Mouse (Mus musculus) left cerebral cortex, adult 8-10 months (tissue): Measurements from ENCODE around the gene Hmcn2. TPM values are rescaled to one million over a fixed set of nuclear protein-coding genes. Genes with fewer than 3 reads are reported as not detected.

Experiments used
- DNase-seq, 2 experiments: peaks; one replicate each; pipeline ENCODE4 v3.0.0; 2022; ENCODE audit warnings: low spot score in 2 of 2
- total RNA-seq, 4 experiments: library from RNA; stranded (reverse); gene quantifications; 2 replicates each; pipeline ENCODE4 v1.2.4; 2022

Hmcn2 gene
- total RNA-seq, 4 experiments from 2014 or later = 0.28 to 1.1 (median 0.42) TPM

DNA sequence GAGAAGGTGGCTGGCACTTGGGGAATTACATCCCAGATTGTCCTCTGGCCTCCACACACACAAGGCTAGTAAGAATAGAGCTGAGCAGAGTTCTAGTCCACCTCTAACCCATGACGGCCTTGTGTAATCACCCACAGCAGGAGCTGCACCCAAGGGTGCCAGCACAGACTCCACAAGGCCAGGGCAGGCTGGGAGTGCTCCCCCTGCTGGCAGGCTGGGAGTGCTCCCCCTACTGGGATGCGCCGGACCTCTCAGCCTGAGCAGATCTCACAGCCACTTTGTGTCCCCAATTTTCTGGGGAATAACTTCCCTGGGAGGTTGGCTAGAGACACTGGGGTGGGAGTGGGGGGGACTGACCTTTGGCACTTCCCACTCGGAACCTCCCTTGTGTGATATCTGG lies 68.7 kb downstream of the Hmcn2 start:
- no peak for DNase-seq

DNA sequence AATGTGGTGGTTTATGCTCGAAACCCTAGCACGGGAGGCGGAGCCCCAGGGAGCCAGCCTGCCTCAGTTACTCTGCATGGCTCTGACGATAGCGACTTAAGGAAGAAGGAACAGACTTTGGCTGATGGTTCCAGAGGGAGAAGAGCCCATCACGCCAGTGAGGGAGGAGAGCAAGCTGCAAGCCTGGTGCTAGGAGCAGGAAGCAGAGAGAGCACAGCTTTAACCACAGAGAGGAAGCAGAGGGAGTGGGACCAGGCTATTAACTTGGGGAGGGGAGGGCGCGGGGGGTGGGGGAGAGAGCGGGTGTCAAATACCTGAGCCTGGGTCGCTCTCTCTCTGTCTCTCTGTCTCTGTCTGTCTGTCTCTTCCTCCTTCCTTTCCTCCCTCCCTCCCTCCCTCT lies 102.8 kb downstream of the Hmcn2 start:
- no peak for DNase-seq

DNA sequence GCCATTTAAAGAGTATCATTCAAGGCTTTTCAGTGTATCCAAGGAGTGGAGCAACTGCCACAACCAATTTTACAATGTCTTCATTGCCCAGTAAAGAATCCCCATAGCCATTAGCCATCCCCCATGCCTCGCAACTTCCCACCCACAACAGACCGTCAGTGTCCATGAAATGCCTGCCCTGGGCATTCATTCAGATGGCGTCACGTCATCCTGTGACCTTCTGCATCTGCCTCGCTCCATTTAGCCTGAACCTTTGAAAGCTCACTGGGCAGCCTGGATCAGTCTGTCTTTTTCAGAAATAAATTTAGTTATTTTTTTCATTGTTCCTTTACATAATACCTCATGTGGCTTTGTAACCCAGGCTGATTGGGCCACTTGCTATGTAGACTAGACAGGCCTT lies 103.8 kb downstream of the Hmcn2 start:
- no peak for DNase-seq

DNA sequence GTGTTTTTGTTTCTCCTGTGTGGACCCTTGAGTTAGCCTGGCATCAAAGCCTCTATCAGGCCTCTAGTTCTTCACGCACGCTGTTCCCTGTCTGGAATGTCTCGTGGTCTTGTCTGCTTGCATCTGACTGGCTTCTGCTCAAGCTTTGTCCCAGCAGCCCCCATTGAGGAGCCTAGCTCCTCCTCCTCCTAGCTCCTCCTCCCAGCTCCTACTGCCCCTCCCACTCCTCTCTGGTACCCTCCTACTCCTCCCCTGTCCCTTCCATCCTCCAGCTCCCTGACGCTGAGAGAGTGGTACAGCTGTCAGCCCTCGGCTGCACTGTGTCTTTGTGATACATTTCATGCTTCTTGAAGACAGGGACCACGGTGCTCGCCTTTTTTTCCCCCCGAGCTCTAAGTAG lies 104.4 kb downstream of the Hmcn2 start:
- DNase-seq = no peak

DNA sequence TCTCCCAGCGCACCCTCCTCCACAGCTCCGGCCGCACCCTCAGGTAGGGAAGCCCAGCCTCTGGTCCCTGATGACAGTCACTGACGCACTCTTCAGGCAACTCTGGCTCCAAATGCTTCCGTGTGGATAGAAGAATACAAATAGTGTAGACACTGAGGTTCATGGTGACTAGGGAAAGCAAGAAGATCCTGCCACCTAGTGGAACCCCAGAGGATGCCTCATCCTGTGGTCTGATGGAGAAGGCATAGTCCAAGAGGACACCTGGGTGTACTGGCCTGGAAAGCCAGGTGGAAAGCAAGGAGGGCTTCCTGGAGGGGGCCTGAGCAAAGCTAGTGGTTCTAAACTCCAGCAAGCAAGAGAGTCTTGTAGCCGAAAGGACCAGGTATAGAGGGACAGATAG lies 106.7 kb downstream of the Hmcn2 start:
- DNase-seq = no peak

DNA sequence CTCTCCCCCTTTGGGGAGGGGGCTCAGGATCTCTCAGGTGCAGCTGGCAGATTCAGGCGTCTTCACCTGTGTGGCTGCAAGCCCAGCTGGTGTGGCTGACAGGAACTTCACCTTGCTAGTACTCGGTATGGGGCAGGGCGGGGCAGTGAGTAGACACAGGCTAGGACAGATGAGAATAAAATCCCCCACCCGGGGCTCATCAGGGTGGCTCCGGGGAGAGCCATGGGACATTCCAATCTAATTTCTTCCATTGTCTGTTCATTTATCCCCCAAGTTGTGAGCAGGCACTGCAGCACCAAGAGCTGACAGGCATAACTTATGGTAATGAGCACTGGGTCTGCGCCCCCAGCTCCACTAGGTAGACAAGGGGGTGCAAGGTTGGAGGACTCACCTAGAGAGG lies 108.4 kb downstream of the Hmcn2 start:
- no peak for DNase-seq

DNA sequence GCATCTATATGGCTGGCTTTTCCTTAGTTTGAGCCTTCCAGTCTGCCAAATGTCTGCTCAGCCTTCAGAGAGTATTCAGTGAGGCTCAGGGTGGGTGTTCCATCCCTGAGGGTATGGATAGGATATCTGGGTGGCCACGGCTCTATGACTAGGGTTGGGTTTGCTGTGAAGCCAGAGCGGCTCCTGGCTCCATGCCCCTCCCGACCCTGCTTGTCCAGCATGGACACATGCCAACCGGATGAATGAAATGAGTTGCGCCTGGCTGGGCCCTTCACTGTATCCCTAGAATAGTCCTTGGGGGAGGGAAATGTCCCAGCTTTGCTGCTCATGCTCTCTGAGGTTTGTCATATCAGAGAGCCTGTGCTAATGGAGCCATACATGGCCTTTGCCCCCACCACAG lies 117.3 kb downstream of the Hmcn2 start:
- no peak for DNase-seq

DNA sequence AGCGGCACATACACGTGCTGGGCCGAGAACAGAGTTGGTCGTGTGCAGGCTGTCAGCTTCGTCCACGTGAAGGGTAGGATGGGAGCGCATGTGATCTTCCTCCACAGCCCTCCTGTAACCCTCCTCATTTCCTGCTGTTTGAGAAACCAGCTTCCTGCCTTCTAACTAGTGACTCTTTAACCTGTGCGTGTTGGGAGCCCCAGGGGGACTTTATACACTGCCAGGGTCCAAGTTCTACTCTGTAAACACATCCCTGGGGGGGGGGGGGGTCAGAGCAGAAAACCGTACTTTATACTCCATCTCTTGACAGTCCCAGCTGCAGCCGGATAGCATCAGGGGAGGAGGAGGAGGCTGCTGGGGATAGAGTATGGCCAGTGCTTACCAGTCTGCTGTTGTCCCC lies 120.5 kb downstream of the Hmcn2 start:
- no peak for DNase-seq

DNA sequence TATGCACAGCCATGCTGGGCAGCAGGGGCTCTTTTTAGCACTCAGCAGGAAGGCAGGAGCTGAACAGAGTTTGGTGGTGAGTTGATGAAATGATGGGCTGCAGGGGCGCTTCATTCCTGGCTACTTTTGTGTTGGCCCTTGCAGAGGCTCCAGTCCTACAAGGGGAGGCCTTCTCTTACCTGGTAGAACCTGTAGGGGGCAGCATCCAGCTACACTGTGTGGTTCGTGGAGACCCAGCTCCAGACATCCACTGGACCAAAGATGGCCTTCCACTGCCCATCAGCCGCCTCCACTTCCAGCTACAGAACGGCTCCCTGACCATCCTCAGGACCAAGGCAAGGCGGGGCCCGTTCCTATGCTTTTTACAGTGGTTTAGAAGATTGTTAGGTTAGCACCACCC lies 121.4 kb downstream of the Hmcn2 start:
- DNase-seq = no peak

DNA sequence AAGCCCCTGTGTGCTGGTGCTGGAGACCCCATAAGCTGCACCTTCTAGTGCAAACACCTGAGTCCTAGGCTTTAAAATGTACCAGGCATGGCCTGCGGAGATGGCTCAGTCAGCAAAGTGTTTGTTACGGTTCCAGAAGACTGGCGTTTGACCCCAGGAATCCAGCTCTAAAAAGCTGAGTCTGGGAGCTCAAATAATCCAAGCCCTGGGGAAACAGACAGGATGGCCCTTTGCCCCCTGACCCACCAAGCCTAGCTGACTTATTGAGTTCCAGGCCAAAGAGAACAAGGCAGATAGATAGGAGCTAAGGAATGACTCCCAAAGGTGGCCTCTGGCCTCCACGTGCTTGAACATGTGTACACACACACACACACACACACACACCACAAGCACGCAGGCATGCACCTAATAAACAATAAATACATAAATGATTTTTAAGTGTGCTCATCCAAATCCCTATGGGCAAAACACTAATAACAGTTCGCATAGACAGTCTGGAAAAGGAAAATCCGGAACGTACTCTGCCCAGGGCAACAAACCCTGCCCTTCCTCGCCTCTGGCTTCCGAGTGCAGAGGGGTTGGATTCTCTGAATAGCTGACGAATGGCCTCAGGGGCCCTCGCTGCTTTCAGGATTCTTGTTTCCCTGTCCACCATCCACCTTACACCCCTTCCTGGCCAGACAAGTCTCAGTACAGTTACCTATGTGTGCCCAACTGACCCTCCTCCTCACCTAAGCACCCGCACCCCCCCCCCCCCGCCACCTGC lies 123.4 kb downstream of the Hmcn2 start:
- DNase-seq = no peak

DNA sequence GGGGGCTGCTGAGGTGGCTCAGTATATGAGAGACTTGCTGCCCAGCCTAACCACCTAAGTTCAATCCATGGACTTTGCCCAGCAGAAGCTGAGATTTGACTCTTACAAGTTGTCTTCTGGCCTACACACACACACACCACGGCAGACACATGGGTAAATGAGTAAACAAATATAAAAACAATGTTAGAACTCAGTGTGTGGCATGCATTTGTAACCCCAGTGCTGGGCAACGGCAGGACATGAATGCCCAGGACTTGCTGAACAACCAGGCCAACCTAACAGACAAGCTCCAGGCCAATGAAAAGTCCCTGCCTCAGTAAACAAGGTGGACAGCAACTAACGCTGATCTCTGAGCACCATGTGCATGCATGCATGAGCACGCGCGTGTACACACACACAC lies 125.4 kb downstream of the Hmcn2 start:
- DNase-seq = no peak

DNA sequence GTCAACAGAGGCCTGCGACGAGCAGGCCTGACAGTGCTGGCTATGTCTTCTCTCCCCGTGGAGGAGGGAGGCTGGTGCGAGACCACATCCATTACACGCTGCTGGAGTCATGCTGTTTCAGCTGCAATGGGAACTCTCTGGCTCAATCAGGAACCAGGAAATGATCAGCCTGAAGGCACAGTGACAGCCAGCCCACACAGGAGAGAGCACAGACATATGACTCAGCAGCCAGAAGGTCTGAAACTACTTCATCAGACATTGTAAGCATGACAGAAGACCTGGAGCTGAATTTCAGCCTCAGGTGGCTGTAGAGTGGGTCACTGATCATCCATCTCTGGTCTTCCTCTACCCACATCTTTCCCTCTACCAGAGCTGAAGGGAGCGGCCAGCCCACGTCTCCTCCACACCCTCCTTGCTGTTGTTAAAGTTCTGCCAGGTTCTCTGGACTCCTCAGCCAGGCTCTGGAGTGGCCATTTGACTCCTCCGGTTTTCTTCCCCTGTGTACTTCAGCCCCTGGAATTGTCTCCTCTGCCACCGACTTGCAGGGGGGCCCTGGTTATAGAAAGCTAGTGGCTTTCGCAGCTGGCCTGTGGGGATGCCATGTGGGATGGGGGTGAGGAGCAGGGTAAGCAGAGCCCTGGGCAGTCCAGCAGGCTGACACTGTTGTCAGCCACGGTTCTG lies 128.4 kb downstream of the Hmcn2 start:
- DNase-seq = peak; percentile 22 to 70

DNA sequence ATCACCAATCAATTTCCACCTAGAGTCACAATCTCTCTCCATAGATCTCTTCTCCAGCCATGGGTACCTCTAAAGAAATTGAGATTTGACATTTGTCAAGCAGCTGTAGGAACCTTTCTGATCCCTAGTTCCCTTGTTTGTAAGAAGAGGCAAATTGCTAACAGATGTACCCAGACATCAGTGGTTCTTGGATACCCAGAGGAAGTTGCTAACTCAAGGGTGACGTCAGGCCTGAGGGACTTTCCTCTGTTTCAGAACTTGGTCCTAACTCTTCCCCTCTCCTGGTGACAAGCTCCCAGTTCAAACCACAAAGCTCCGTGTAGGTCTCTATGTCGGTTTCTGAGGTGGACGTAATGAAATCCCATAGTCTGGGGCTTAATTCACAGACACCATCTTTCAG lies 131.8 kb downstream of the Hmcn2 start:
- no peak for DNase-seq

DNA sequence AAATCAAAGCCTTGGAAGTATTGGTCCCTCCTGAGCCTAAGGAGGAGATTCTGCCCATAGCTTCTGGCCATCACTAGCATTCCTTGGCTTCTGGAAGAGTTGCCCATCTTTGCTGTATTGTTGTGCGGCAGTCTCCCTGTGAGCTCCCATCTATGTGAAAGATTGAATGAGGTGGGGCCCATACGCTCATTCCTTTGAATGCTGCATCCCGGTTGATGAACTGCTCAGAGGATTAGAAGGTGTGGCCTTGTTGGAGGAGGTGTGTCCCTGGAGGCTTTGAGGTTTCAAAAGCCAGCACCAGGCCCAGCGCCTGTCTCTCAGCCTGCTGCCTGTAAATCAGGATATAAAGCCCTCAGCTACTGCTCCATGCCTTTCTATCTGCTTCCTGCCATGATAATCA lies 132.2 kb downstream of the Hmcn2 start:
- DNase-seq = no peak

DNA sequence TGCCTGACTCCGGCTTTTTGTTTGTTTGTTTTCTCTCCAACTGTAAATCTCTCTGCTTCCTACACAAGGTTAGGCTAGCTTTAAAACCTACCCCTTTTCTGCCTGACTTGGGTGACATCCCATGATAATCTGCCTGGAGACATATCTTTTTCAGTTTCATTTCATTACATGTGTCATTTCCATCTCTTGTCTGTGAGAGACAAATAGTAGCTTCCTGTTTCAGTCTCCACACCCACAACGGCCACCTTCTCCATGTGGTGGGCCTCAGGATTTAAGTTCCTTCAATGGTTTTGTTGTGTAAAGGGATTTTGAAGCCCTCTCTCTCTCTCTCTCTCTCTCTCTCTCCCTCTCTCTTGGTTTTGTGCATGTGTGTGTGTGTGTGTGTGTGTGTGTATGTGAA lies 133.3 kb downstream of the Hmcn2 start:
- no peak for DNase-seq

DNA sequence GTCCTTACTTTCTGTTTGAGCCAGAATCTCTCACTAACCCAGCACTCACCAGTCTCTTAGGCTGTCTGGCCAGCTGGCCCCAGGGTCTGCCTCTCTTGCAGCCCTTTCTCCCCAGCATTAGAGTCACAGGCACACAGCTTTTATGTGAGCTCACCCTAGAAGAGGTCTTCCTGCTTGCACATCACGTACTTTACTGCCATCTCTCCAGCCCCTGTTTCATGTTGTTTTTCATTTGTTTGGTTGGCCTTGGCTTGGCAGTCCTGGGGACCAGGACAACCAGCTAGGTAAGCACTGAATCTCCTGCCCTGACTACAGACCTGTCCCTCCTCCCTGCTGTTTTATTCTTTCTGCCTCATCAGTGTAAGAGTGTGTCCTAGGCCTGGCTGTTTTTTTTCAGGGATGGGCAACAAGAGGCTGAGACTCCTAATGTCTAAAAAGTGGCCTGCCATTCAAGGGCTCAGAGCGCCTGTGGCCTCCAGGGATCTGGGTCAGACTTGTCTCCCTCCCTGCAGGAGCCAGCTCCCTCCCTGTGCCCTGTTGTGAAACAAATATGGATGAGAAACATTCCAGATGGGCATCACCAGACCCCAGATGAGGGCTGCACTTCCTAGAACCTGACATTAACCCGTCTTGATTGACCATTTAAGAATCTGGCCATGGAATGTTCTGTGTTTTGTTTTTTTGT lies 134.7 kb downstream of the Hmcn2 start:
- DNase-seq = no peak

DNA sequence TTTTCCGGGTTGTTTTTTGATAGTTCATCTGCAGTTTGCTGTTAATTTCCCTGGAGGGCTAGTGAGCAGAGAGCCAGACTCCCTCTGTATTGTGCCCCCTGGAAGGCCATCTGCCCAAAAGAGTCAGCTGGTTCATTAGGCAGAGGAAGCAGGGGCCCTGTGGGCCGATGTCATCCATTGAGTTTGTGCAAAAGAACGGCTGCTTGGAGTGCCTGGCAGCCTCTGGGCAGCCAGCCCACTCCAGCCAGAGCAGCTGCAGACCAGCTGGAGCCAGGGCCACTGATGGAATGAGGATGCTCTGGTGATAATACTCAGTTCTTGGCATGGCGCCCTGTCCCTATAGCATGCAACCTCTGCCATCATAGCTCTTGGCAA lies 135.2 kb downstream of the Hmcn2 start:
- DNase-seq = peak; percentile 18 to 76

DNA sequence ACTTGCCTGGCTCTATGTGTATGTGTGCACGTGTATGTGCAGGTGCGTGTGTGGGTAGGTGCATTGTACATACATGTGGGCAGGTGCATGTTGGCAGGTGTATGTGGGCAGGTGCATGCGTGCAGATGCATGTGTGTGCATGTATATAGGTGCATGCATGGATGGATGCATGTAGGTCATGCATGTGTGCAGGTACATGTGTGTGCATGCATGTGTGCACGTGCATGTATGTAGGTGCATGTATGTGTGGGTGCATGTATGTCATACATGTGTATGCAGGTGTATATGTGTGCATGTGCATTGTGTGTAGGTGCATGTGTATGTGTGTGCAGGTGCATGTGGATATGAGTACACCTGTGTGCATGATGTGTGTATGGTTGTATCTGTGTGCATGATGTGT lies 135.7 kb downstream of the Hmcn2 start:
- no peak for DNase-seq

DNA sequence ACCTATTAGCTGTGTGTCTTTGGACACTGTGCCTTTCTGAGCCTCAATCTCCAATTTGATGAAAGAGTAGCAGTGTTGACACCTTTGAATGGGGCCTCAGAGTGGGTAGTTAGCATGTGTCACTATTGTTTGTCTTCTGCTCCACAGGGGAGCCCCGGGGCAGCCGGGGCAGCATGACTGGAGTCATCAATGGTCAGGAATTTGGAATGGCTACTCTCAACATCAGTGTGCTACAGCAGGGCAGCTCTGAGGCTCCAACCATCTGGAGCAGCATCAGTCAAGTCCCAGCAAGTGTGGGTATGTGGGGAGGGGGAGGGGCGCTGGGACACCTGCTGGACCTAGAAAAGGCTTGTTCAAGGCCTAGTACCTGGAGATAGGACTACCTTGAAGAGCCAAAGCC lies 136.4 kb downstream of the Hmcn2 start:
- DNase-seq = no peak

DNA sequence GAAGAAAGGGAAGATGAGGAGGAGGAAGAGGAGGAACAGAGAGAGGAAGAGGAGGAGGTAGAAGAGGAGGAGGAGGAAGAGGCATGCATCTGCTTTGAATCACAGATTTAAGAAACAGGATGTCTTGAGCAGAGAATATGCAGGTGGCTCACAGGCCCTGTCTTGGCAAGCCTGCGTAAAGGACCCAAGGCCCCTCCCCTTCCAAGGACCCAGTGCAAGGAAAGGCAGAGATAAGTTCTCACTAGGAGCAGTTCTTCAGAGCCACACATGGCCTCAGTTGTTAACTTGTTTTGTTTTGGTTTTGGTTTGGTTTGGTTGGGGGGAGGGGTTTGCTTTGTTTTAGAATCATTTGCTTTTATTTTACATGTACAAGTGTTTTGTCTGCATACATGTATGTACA lies 137.3 kb downstream of the Hmcn2 start:
- DNase-seq = no peak

DNA sequence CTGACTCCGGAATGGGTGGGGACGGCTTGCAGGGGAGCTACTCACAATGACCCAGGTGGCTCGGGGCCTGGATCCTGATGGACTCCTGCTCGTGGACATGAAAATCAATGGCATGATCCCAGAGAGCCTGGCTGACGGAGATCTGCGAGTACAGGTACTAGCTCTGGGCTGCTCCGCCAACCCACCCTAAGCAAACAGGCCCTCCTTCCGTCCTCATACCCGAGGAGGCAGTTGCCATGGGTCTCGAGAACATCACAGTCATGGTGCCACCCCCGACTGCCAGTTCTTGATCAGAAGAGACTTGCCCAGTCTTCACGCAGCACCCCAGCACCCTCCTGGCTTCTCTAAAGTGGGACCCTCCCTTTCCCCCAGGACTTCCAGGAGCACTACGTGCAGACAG lies 138.8 kb downstream of the Hmcn2 start:
- DNase-seq = no peak

DNA sequence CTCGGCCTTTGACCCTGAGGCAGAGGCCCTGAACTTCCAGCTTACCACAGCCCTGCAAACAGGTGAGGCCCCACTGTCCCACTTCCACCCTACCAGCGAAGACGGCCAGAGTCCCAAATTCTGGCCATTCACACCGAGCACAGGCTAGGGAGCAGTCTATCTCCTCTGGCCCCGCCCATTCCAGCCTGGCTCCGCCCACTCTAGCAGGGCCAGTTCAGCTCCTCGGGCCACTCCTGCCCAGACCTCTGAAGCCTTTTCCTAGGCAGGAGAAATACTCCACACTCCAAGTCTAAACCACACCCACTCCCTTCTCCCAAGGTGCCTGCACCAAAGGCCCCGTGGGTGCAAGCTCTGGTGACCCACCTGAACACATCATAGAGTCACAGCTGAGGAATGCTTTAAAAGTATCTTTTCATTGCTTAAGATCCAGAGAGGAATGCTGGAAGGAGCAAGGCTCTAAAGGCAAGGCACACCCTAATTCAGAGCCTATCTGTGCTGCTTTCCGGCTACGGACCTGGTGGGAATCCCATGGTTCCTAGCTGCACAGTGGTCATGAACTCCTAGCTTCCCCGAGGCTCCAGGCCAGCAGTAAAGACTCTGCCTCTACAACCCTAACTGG lies 139.5 kb downstream of the Hmcn2 start:
- DNase-seq = no peak
